Mouse (Mus musculus) ZHBTc4 (cell line): ENCODE data around the gene Olfr665.
"Not testable (repeated sequence)": the region's sequence is repeated elsewhere in the genome, so short reads cannot be mapped to it uniquely, and the experiment has no call there.

ENCODE experiments used
- DNase-seq: peaks from one replicate; pipeline ENCODE4 v3.0.0-alpha.2; 2011; ENCODE audit warnings: low read depth, low spot score

Gene Olfr665

GRCm38 (mm10) chr7:104877731-104878130 lies at the start of gene Olfr665:
TSS of gene Olfr665 (plus strand) at chr7:104878031.
- DNase-seq: no peak

- peak; percentile 18 for DNase-seq
Observed at GRCm38 (mm10) chr7:104842503-104842902, 35.3 kb upstream of the Olfr665 start, which contains the start of gene Usp17lb. TSS of gene Usp17lb (minus strand) at chr7:104842603.

- no peak for DNase-seq
Observed at GRCm38 (mm10) chr7:104843731-104844287, 34.0 kb upstream of the Olfr665 start.

- not testable (repeated sequence) for DNase-seq
Observed at GRCm38 (mm10) chr7:104851546-104851945, 26.3 kb upstream of the Olfr665 start.

- no peak for DNase-seq
Observed at GRCm38 (mm10) chr7:104855248-104855750, 22.5 kb upstream of the Olfr665 start.

GRCm38 (mm10) chr7:104856709-104857108 lies 21.1 kb upstream of the Olfr665 start, which contains the start of gene Usp17la:
TSS of gene Usp17la (plus strand) at chr7:104857009.
- not testable (repeated sequence) for DNase-seq

- no peak for DNase-seq
Observed at GRCm38 (mm10) chr7:104857683-104858082, 20.1 kb upstream of the Olfr665 start.

GRCm38 (mm10) chr7:104861381-104861780 lies 16.4 kb upstream of the Olfr665 start:
- DNase-seq: no peak

GRCm38 (mm10) chr7:104895852-104896251 lies 18.0 kb downstream of the Olfr665 start, which contains the start of gene Olfr666:
TSS of gene Olfr666 (minus strand) at chr7:104895952.
- DNase-seq: no peak

- DNase-seq: no peak
Observed at GRCm38 (mm10) chr7:104921382-104921781, 43.6 kb downstream of the Olfr665 start, which contains the start of gene Olfr667. TSS of gene Olfr667 (minus strand) at chr7:104921482.

GRCm38 (mm10) chr7:104927957-104928356 lies 50.1 kb downstream of the Olfr665 start, which contains the start of gene Olfr668:
TSS of gene Olfr668 (minus strand) at chr7:104928057.
- no peak for DNase-seq
